Mouse (Mus musculus) forebrain, embryonic 15.5 days (tissue): ENCODE results near the gene Ttll2. TPM values are rescaled to one million over a fixed set of nuclear protein-coding genes. Genes with fewer than 3 reads are reported as not detected.
"Not testable (repeated sequence)": the region's sequence is repeated elsewhere in the genome, so short reads cannot be mapped to it uniquely, and the experiment has no call there.

Experiments used
- ATAC-seq: fragments of 200-750 bp; cut with Nextera tagmentation; replicated peaks from 2 replicates; pipeline ENCODE4 v1.8.0; 2017; ENCODE audit warnings: mild to moderate bottlenecking, moderate TSS enrichment, moderate library complexity
- H3K27ac ChIP-seq: fragments of 300-500 bp; sonication (generic); replicated peaks from 2 replicates; pipeline ENCODE4 v1.5.1; 2015; ENCODE audit warnings: mild to moderate bottlenecking, inconsistent platforms
- H3K27me3 ChIP-seq: fragments of 300-500 bp; sonication (generic); 2 replicates; pipeline ENCODE4 v1.6.1; 2015; ENCODE audit warnings: inconsistent platforms
- H3K36me3 ChIP-seq: fragments of 300-500 bp; sonication (generic); 2 replicates; pipeline ENCODE4 v1.6.1; 2015; ENCODE audit warnings: mild to moderate bottlenecking, inconsistent platforms
- H3K4me1 ChIP-seq: fragments of 300-500 bp; sonication (generic); 2 replicates; pipeline ENCODE4 v1.6.1; 2015; ENCODE audit warnings: inconsistent platforms
- H3K4me2 ChIP-seq: fragments of 300-500 bp; sonication (generic); replicated peaks from 2 replicates; pipeline ENCODE4 v1.6.1; 2015; ENCODE audit warnings: mild to moderate bottlenecking, inconsistent platforms
- H3K4me3 ChIP-seq: fragments of 300-500 bp; sonication (generic); 2 replicates; pipeline ENCODE4 v1.5.1; 2015; ENCODE audit warnings: mild to moderate bottlenecking, inconsistent platforms
- H3K9ac ChIP-seq: fragments of 300-500 bp; sonication (generic); replicated peaks from 2 replicates; pipeline ENCODE4 v1.6.1; 2015; ENCODE audit warnings: mild to moderate bottlenecking, inconsistent platforms
- H3K9me3 ChIP-seq: fragments of 300-500 bp; sonication (generic); 2 replicates; pipeline ENCODE4 v1.6.1; 2016; ENCODE audit warnings: inconsistent platforms
- WGBS: fragments of 180-500 bp; shearing (Covaris S2); methylation state at CpG from one replicate; pipeline ENCODE4 v1.1.7; 2015; ENCODE audit warnings: mixed read lengths; 5-methylcytosine and 5-hydroxymethylcytosine counted together
- polyA plus RNA-seq: library from polyadenylated mRNA; unstranded; fragments of >200 nt; fragmentation: Nextera tagmentation; extraction: Ambion mirVana; gene quantifications from 2 replicates; pipeline ENCODE4 v1.2.1, GENCODE M21; 2015

Ttll2 gene
- polyA plus RNA-seq, 1 experiment from 2014 or later, result not detected

- not testable (repeated sequence) for H3K4me2 ChIP-seq, H3K9me3 ChIP-seq, H3K36me3 ChIP-seq, H3K27ac ChIP-seq, ATAC-seq, H3K9ac ChIP-seq, H3K4me1 ChIP-seq, H3K4me3 ChIP-seq, H3K27me3 ChIP-seq
- WGBS, result 87% methylated on average over 12 of the region's 13 CpGs
These were observed 31.0 kb upstream of the Ttll2 start for GRCm38 (mm10) chr17:7383167-7384143.

GRCm38 (mm10) chr17:7382711-7383110 lies 30.2 kb upstream of the Ttll2 start:
- not testable (repeated sequence) for H3K9ac ChIP-seq, H3K27me3 ChIP-seq, H3K36me3 ChIP-seq, H3K4me2 ChIP-seq, H3K4me1 ChIP-seq, H3K27ac ChIP-seq, ATAC-seq, H3K4me3 ChIP-seq, H3K9me3 ChIP-seq
- 90% methylated on average over 1 of the region's 3 CpGs for WGBS

GRCm38 (mm10) chr17:7377907-7378306 lies 25.4 kb upstream of the Ttll2 start:
- not testable (repeated sequence) for ATAC-seq, H3K27ac ChIP-seq
- WGBS, result 36% methylated on average over 3 of the region's 3 CpGs

GRCm38 (mm10) chr17:7376951-7377700 lies 24.6 kb upstream of the Ttll2 start:
- not testable (repeated sequence) for H3K27ac ChIP-seq, H3K9ac ChIP-seq, H3K4me2 ChIP-seq, H3K27me3 ChIP-seq, ATAC-seq, H3K9me3 ChIP-seq, H3K36me3 ChIP-seq, H3K4me1 ChIP-seq, H3K4me3 ChIP-seq
- WGBS, result 75% methylated on average over 1 of the region's 3 CpGs

More at GRCm38 (mm10) chr17:7377907-7378306, 25.4 kb upstream of the Ttll2 start:
- H3K4me2 ChIP-seq, H3K4me3 ChIP-seq, H3K27me3 ChIP-seq, H3K36me3 ChIP-seq, H3K9ac ChIP-seq, H3K4me1 ChIP-seq, H3K9me3 ChIP-seq: not testable (repeated sequence)

- 84% methylated on average over 4 of the region's 5 CpGs for WGBS
- not testable (repeated sequence) for H3K36me3 ChIP-seq, H3K4me3 ChIP-seq, H3K9me3 ChIP-seq, H3K4me2 ChIP-seq, H3K27ac ChIP-seq, H3K27me3 ChIP-seq, ATAC-seq, H3K9ac ChIP-seq, H3K4me1 ChIP-seq
These were observed 19.4 kb upstream of the Ttll2 start, which contains the start of gene Gm49630 for GRCm38 (mm10) chr17:7371879-7372278. Gene Gm49630 (minus strand): TSS chr17:7371979.

GRCm38 (mm10) chr17:7369401-7369800 lies 16.9 kb upstream of the Ttll2 start:
- 79% methylated on average over 6 of the region's 6 CpGs for WGBS
- not testable (repeated sequence) for H3K9me3 ChIP-seq, H3K4me1 ChIP-seq, H3K4me3 ChIP-seq, H3K27ac ChIP-seq, H3K9ac ChIP-seq, ATAC-seq, H3K4me2 ChIP-seq, H3K27me3 ChIP-seq, H3K36me3 ChIP-seq

GRCm38 (mm10) chr17:7366676-7367374 lies 14.3 kb upstream of the Ttll2 start:
- not testable (repeated sequence) for H3K4me2 ChIP-seq, H3K9me3 ChIP-seq, H3K9ac ChIP-seq, H3K36me3 ChIP-seq, H3K27me3 ChIP-seq, H3K4me3 ChIP-seq, H3K4me1 ChIP-seq
- peak overlapping the region; percentile 72 for H3K27ac ChIP-seq
- peak; percentile 89 for ATAC-seq
- WGBS, result 44% methylated on average over 5 of the region's 7 CpGs

GRCm38 (mm10) chr17:7366265-7366664 lies 13.8 kb upstream of the Ttll2 start:
- H3K27ac ChIP-seq, result peak overlapping the region; percentile 72
- ATAC-seq, result 0 out of 2 replicates have a peak, but pooled peaks have one; percentile 24
- not testable (repeated sequence) for H3K9me3 ChIP-seq, H3K4me3 ChIP-seq, H3K9ac ChIP-seq, H3K27me3 ChIP-seq, H3K4me1 ChIP-seq, H3K36me3 ChIP-seq, H3K4me2 ChIP-seq
- 11% methylated on average over 1 of the region's 1 CpGs for WGBS

- H3K4me3 ChIP-seq, H3K9ac ChIP-seq, H3K9me3 ChIP-seq, H3K36me3 ChIP-seq, H3K27me3 ChIP-seq, H3K4me2 ChIP-seq, ATAC-seq, H3K4me1 ChIP-seq: not testable (repeated sequence)
- H3K27ac ChIP-seq, result peak overlapping the region; percentile 72
- 100% methylated on average over 1 of the region's 3 CpGs for WGBS
These were observed 13.1 kb upstream of the Ttll2 start for GRCm38 (mm10) chr17:7365615-7366014.

- not testable (repeated sequence) for H3K4me2 ChIP-seq, H3K36me3 ChIP-seq, H3K9me3 ChIP-seq, H3K27me3 ChIP-seq, H3K9ac ChIP-seq, H3K27ac ChIP-seq, H3K4me1 ChIP-seq, H3K4me3 ChIP-seq
- 74% methylated on average over 9 of the region's 9 CpGs for WGBS
- ATAC-seq, result peak; percentile 47; the same call in 1 of the 2 replicates
These were observed 8.4 kb upstream of the Ttll2 start for GRCm38 (mm10) chr17:7360749-7361465.

- H3K4me2 ChIP-seq, H3K9me3 ChIP-seq, H3K4me1 ChIP-seq, H3K36me3 ChIP-seq, H3K9ac ChIP-seq, H3K4me3 ChIP-seq, H3K27me3 ChIP-seq, H3K27ac ChIP-seq: not testable (repeated sequence)
- ATAC-seq, result 0 out of 2 replicates have a peak, but pooled peaks have one; percentile 24
- 67% methylated on average over 4 of the region's 4 CpGs for WGBS
These were observed 7.3 kb upstream of the Ttll2 start for GRCm38 (mm10) chr17:7359806-7360205.
